Mouse (Mus musculus): Measurements from ENCODE around the gene Ski. TPM values are rescaled to one million over a fixed set of nuclear protein-coding genes. Genes with fewer than 3 reads are reported as not detected.
A peak's percentile ranks its signal among the peaks of the same experiment; 100 is the strongest.

Ski gene
- polyA plus RNA-seq, 1 experiment from 2014 or later: 11.0 TPM

DNA sequence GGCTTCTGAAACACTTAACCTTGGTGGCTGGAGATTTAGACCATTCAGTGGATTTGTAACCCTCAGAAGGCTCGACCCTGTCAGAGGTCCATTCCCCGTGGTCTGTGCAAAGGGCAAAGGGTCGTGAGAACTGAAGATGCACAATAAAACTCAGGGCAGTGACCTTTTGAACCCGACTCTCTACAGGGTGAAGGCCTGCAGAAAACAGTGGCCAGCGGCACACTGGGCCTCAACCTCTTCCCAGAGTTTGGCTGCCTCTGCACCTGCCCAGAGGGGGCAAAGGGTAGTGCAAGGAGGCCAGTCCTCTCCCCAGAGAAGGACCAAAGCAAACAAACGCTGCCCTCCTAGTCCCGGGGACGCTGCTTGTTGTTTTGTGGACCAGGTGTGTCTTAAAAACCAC is 34.1 kb downstream of the Ski start:
- Histone ChIP-seq H3K36me3 (no peaks in the 10 kb centered on the region), H3K4me3 (no peak overlapping the region)

GRCm38 (mm10) chr4:155187192-155187674 is 35.2 kb downstream of the Ski start:
- no peaks in the 10 kb centered on the region for H3K36me3 ChIP-seq
- ATAC-seq (replicated peaks; ENCODE audit: insufficient number of reproducible peaks, insufficient read depth, low FRiP score, low read depth): 0 out of 2 replicates have a peak, but pooled peaks have one; percentile 14
- peak overlapping the region; percentile 71 for H3K27ac ChIP-seq
- no peak overlapping the region for H3K4me3 ChIP-seq
- no peaks in the 10 kb centered on the region for H3K9me3 ChIP-seq (replicated peaks)
- peak overlapping the region; percentile 25; the same call in 1 of the 2 replicates for H3K4me2 ChIP-seq
- 20% methylated on average over 3 of the region's 3 CpGs for WGBS
- no peaks in the 10 kb centered on the region for H3K27me3 ChIP-seq
- H3K4me1 ChIP-seq (replicated peaks): peaks cover 94% of the 10 kb centered on the region
- peak overlapping the region; percentile 30; the same call in 1 of the 2 replicates for H3K9ac ChIP-seq

More for the DNA sequence above, 34.1 kb downstream of the Ski start:
- no peak for ATAC-seq (replicated peaks; ENCODE audit: insufficient number of reproducible peaks, insufficient read depth, low FRiP score, low read depth)
- H3K9ac ChIP-seq: 0 out of 2 replicates have a peak overlapping the region, but pooled peaks have one; percentile 3
- no peaks in the 10 kb centered on the region for H3K9me3 ChIP-seq (replicated peaks)
- 31% methylated on average over 8 of the region's 8 CpGs for WGBS
- H3K4me1 ChIP-seq (replicated peaks): peaks cover 96% of the 10 kb centered on the region
- no peak overlapping the region for H3K4me2 ChIP-seq
- H3K27me3 ChIP-seq: no peaks in the 10 kb centered on the region
- H3K27ac ChIP-seq: peak overlapping the region; percentile 71

GRCm38 (mm10) chr4:155185845-155186244 is 36.5 kb downstream of the Ski start:
- no peak for ATAC-seq (replicated peaks; ENCODE audit: insufficient number of reproducible peaks, insufficient read depth, low FRiP score, low read depth)
- Histone ChIP-seq H3K4me3 (no peak overlapping the region), H3K36me3 (no peaks in the 10 kb centered on the region), H3K27me3 (no peaks in the 10 kb centered on the region), H3K4me1 (replicated peaks) (peaks cover 86% of the 10 kb centered on the region), H3K4me2 (no peak overlapping the region), H3K27ac (0 out of 2 replicates have a peak overlapping the region, but pooled peaks have one; percentile 87), H3K9me3 (replicated peaks) (no peaks in the 10 kb centered on the region), H3K9ac (no peak overlapping the region)
- WGBS: 86% methylated on average over 9 of the region's 9 CpGs

DNA sequence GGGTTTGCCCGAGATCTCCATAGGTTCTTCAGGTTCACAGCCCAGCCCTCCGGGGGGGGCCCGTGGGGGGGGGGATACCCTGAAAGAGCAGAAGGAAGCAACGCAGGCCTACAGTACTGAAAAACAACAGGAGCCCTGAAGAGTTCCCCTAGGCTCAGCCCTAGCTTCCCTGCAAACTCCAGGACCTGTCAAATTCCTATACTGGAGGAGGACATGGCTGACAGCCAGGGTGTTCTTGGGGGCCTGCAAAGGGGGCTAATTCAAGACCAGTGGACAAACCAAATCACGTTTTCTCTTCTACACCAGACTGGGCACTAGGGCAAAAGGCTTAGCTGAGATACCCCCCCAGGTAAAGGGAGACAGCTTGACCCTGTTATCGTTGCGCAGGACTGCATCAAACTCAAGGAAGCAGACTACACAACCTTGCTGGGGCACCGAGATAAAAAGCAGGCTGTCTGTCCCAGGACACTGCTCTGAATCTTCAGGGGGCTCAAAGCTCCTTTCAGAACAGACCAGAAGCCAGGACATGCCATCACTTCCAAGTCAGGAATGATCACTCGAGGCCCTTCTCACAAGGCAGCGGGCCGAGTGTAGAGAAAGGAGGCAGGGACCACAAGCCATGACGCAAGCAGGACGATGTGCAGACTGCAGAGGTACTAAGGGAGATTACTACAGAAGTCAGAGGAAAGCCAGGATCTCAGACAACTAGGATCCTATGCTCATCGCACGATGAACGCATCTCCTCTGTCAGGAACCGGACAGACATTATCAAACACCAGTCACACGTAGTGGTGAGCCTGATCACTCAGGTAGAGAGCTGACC is 37.9 kb downstream of the Ski start:
- Histone ChIP-seq H3K4me1 (replicated peaks) (peaks cover 80% of the 10 kb centered on the region), H3K4me3 (peak overlapping the region; percentile 17), H3K27me3 (no peaks in the 10 kb centered on the region), H3K9me3 (replicated peaks) (no peaks in the 10 kb centered on the region), H3K36me3 (no peaks in the 10 kb centered on the region), H3K9ac (peak overlapping the region; percentile 40), H3K4me2 (peak overlapping the region; percentile 52), H3K27ac (peak overlapping the region; percentile 87)
- peak; percentile 70 for ATAC-seq (replicated peaks; ENCODE audit: insufficient number of reproducible peaks, insufficient read depth, low FRiP score, low read depth)
- WGBS: 25% methylated on average over 18 of the region's 18 CpGs

GRCm38 (mm10) chr4:155183201-155183600 is 39.2 kb downstream of the Ski start:
- Histone ChIP-seq H3K4me1 (replicated peaks) (peaks cover 80% of the 10 kb centered on the region), H3K9me3 (replicated peaks) (no peaks in the 10 kb centered on the region), H3K27me3 (no peaks in the 10 kb centered on the region), H3K4me3 (no peak overlapping the region), H3K4me2 (no peak overlapping the region), H3K27ac (peak overlapping the region; percentile 87), H3K9ac (no peak overlapping the region), H3K36me3 (no peaks in the 10 kb centered on the region)
- no peak for ATAC-seq (replicated peaks; ENCODE audit: insufficient number of reproducible peaks, insufficient read depth, low FRiP score, low read depth)
- WGBS: 80% methylated on average over 7 of the region's 7 CpGs

DNA sequence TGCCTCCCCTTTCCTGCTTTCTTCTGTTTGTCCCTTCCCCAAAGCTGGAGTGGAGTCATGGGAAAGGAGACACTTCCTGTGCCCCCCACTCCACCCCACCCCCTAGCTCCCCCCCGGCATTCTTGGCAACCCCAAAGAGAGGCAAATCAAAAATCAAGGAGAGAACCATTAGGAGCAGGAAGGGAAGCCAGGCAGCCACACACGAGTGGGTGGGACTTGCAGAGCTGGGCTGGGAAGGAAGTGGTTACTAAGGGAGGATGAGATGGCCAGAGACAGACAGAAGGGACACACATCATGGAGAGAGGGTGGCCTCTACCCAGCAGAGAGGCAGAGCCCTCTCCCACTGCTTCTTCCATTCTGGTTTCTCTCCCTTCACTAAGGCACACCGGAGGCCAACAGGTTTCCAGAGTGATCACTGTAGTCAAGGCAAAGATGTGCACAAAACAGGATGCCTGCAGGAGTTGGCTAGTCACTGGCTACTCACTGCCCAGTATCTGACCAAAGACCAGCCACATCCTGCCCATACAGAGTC is 43.3 kb downstream of the Ski start:
- Histone ChIP-seq H3K27me3 (no peaks in the 10 kb centered on the region), H3K9ac (0 out of 2 replicates have a peak overlapping the region, but pooled peaks have one; percentile 4), H3K4me2 (peak overlapping the region; percentile 41), H3K4me3 (no peak overlapping the region), H3K27ac (peak overlapping the region; percentile 82), H3K36me3 (no peaks in the 10 kb centered on the region), H3K4me1 (replicated peaks) (peaks cover 81% of the 10 kb centered on the region), H3K9me3 (replicated peaks) (no peaks in the 10 kb centered on the region)
- ATAC-seq (replicated peaks; ENCODE audit: insufficient number of reproducible peaks, insufficient read depth, low FRiP score, low read depth): 0 out of 2 replicates have a peak, but pooled peaks have one; percentile 12
- 14% methylated on average over 3 of the region's 3 CpGs for WGBS

GRCm38 (mm10) chr4:155178274-155178673 is 44.1 kb downstream of the Ski start:
- ATAC-seq (replicated peaks; ENCODE audit: insufficient number of reproducible peaks, insufficient read depth, low FRiP score, low read depth): peak; percentile 56
- Histone ChIP-seq H3K4me1 (replicated peaks) (peaks cover 81% of the 10 kb centered on the region), H3K27ac (peak overlapping the region; percentile 82), H3K4me2 (peak overlapping the region; percentile 41), H3K9me3 (replicated peaks) (no peaks in the 10 kb centered on the region), H3K9ac (0 out of 2 replicates have a peak overlapping the region, but pooled peaks have one; percentile 4), H3K36me3 (no peaks in the 10 kb centered on the region), H3K27me3 (no peaks in the 10 kb centered on the region), H3K4me3 (0 out of 2 replicates have a peak overlapping the region, but pooled peaks have one; percentile 1)
- WGBS: under 1% methylated on average over 6 of the region's 6 CpGs

GRCm38 (mm10) chr4:155176210-155176609 is 46.2 kb downstream of the Ski start:
- H3K27me3 ChIP-seq: no peaks in the 10 kb centered on the region
- peaks cover 90% of the 10 kb centered on the region for H3K4me1 ChIP-seq (replicated peaks)
- no peak for ATAC-seq (replicated peaks; ENCODE audit: insufficient number of reproducible peaks, insufficient read depth, low FRiP score, low read depth)
- no peak overlapping the region for H3K9ac ChIP-seq
- H3K27ac ChIP-seq: peak overlapping the region; percentile 43
- H3K9me3 ChIP-seq (replicated peaks): no peaks in the 10 kb centered on the region
- no peaks in the 10 kb centered on the region for H3K36me3 ChIP-seq
- WGBS: 43% methylated on average over 3 of the region's 3 CpGs
- H3K4me3 ChIP-seq: no peak overlapping the region
- H3K4me2 ChIP-seq: no peak overlapping the region

DNA sequence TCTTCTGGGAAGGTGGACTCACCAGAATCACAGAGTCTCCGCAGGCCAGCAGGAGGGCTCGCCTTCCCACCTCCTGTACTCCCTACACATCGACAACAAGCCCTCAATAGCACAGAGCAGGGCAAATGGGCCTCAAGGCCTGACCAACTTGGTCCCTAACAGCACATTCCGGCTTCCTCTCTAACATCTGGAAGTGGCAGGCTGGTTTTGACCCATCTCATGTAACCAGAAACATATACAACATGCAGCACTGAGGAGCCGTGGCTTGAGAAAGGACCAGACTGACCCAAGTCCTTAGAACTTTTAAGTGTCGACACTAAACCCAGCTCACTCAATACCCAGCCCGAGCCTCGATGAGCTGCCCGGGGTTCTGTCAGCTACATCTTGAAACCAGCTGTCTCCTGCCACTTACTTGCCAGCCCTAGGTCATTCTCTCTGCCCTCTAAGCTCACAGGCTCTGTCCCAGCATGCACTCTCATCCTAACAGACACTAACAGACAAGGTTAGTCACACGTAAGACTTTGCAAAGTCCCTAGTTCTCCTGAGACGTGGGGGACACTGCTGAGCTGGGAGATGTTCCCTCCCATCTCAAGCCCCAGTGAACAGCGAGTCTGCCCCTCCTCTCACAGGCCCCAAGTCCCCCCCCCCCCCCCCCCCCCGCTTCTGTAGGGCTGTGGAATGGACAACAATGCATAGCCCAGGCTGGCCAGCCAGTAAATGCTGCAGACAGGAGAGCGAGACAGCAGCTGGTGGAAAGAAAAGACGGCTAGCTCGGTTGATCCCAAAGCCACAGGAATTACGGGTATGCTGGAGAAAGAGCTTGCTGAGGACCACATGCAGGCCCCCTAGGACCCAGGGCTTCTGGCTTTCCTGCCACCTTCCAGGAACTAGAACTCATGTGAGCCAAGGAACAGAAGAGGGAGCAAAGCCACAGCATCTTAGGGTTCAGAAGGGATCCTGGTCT is 48.3 kb downstream of the Ski start:
- ATAC-seq (replicated peaks; ENCODE audit: insufficient number of reproducible peaks, insufficient read depth, low FRiP score, low read depth): no peak
- H3K36me3 ChIP-seq: no peaks in the 10 kb centered on the region
- WGBS: 19% methylated on average over 16 of the region's 17 CpGs

GRCm38 (mm10) chr4:155172909-155173821 is 49.2 kb downstream of the Ski start:
- 16% methylated on average over 21 of the region's 21 CpGs for WGBS
- Histone ChIP-seq H3K9ac (peak overlapping the region; percentile 45), H3K4me3 (0 out of 2 replicates have a peak overlapping the region, but pooled peaks have one; percentile 5), H3K4me1 (replicated peaks) (peaks cover 93% of the 10 kb centered on the region), H3K4me2 (peak overlapping the region; percentile 49), H3K9me3 (replicated peaks) (no peaks in the 10 kb centered on the region), H3K27ac (peak overlapping the region; percentile 95), H3K36me3 (no peaks in the 10 kb centered on the region), H3K27me3 (no peaks in the 10 kb centered on the region)
- peak; percentile 88 for ATAC-seq (replicated peaks; ENCODE audit: insufficient number of reproducible peaks, insufficient read depth, low FRiP score, low read depth)

More for the DNA sequence above, 48.3 kb downstream of the Ski start:
- Histone ChIP-seq H3K9me3 (replicated peaks) (no peaks in the 10 kb centered on the region), H3K27ac (peak overlapping the region; percentile 95), H3K4me1 (replicated peaks) (peaks cover 95% of the 10 kb centered on the region), H3K4me3 (0 out of 2 replicates have a peak overlapping the region, but pooled peaks have one; percentile 5), H3K4me2 (peak overlapping the region; percentile 49), H3K27me3 (no peaks in the 10 kb centered on the region), H3K9ac (0 out of 2 replicates have a peak overlapping the region, but pooled peaks have one; percentile 8)
